Mouse (Mus musculus) neural tube, embryonic 14.5 days (tissue): ENCODE data around the gene Anxa5. TPM values are rescaled to one million over a fixed set of nuclear protein-coding genes. Genes with fewer than 3 reads are reported as not detected.

ENCODE experiments used
- ATAC-seq: fragments of 200-750 bp; cut with Nextera tagmentation; 2 replicates; pipeline ENCODE4 v1.8.0; 2017; ENCODE audit warnings: low read depth, mild to moderate bottlenecking, moderate TSS enrichment, moderate library complexity
- H3K27ac ChIP-seq: fragments of 300-500 bp; sonication (generic); 2 replicates; pipeline ENCODE4 v1.5.1; 2014; ENCODE audit warnings: low read depth, mild to moderate bottlenecking, control low read depth, low read length, moderate library complexity, mixed read lengths
- H3K27me3 ChIP-seq: fragments of 300-500 bp; sonication (generic); 2 replicates; pipeline ENCODE4 v1.6.1; 2014; ENCODE audit warnings: low read length; ENCODE audit not compliant: control insufficient read depth, insufficient read depth
- H3K36me3 ChIP-seq: fragments of 300-500 bp; sonication (generic); 2 replicates; pipeline ENCODE4 v1.6.1; 2014; ENCODE audit warnings: low read length, mixed read lengths; ENCODE audit not compliant: control insufficient read depth, insufficient read depth
- H3K4me1 ChIP-seq: fragments of 300-500 bp; sonication (generic); 2 replicates; pipeline ENCODE4 v1.6.1; 2014; ENCODE audit warnings: low read length; ENCODE audit not compliant: control insufficient read depth, insufficient read depth
- H3K4me2 ChIP-seq: fragments of 300-500 bp; sonication (generic); 2 replicates; pipeline ENCODE4 v1.6.1; 2014; ENCODE audit warnings: mild to moderate bottlenecking, low read depth, low read length, control low read depth
- H3K4me3 ChIP-seq: fragments of 300-500 bp; sonication (generic); 2 replicates; pipeline ENCODE4 v1.5.1; 2014; ENCODE audit warnings: low read depth, low read length, control low read depth, mixed read lengths
- H3K9ac ChIP-seq: fragments of 300-500 bp; sonication (generic); replicated peaks from 2 replicates; pipeline ENCODE4 v1.6.1; 2014; ENCODE audit warnings: low read depth, mild to moderate bottlenecking, control low read depth, low read length, mixed read lengths
- H3K9me3 ChIP-seq: fragments of 300-500 bp; sonication (generic); 2 replicates; pipeline ENCODE4 v1.6.1; 2016; ENCODE audit warnings: low read length; ENCODE audit not compliant: control insufficient read depth
- WGBS: fragments of 180-500 bp; shearing (Covaris S2); extraction: QIAGEN DNeasy Blood & Tissue Kit; methylation state at CpG from one replicate; pipeline ENCODE4 v1.1.7; 2014; 5-methylcytosine and 5-hydroxymethylcytosine counted together
- microRNA-seq: library from miRNA; unstranded; fragments of <30 nt; microRNA quantifications from one replicate; pipeline ENCODE4, GENCODE M21; 2016
- polyA plus RNA-seq: library from polyadenylated mRNA; unstranded; fragments of >200 nt; fragmentation: Nextera tagmentation; extraction: Ambion mirVana; gene quantifications from 2 replicates; pipeline ENCODE4 v1.2.1, GENCODE M21; 2014

Anxa5 gene
- polyA plus RNA-seq, 1 experiment from 2014 or later = 27.8 TPM

- Histone ChIP-seq H3K27me3 (no peaks in the 10 kb centered on the region), H3K36me3 (no peaks in the 10 kb centered on the region), H3K4me2 (no peak overlapping the region), H3K9ac (no peak overlapping the region), H3K4me1 (no peaks in the 10 kb centered on the region), H3K9me3 (no peaks in the 10 kb centered on the region), H3K27ac (no peak overlapping the region), H3K4me3 (no peak overlapping the region)
- WGBS = 59% methylated on average over 2 of the region's 2 CpGs
- no peak for ATAC-seq
Measured at GRCm38 (mm10) chr3:36401900-36402299, 73.8 kb downstream of the Anxa5 start.

- Histone ChIP-seq H3K36me3 (no peaks in the 10 kb centered on the region), H3K4me3 (no peak overlapping the region), H3K27me3 (no peaks in the 10 kb centered on the region), H3K27ac (no peak overlapping the region), H3K9ac (no peak overlapping the region), H3K9me3 (no peaks in the 10 kb centered on the region), H3K4me2 (no peak overlapping the region), H3K4me1 (no peaks in the 10 kb centered on the region)
- 85% methylated on average over 10 of the region's 10 CpGs for WGBS
- ATAC-seq = no peak; the same call in 1 of the 2 replicates
Measured at GRCm38 (mm10) chr3:36400657-36401056, 75.0 kb downstream of the Anxa5 start.

Small RNA genes lying within 50 kb of the gene (microRNA-seq; reads per million reads assigned to microRNA genes)
- not detected for gene Mir7009

Other genes with a start within 250 kb of the Anxa5 start
- 0.50 TPM in 1 of 2 replicates, not detected in the other for gene 1810062G17Rik, start within 50 bp of the Anxa5 start, polyA plus RNA-seq
- gene Gm11549, start 45.9 kb upstream of the Anxa5 start, polyA plus RNA-seq = 0.07 and 2.5 TPM in 2 replicates
- gene Exosc9, start 76.7 kb upstream of the Anxa5 start, polyA plus RNA-seq = 84.9 and 87.1 TPM in 2 replicates
- gene Ccna2, start 96.3 kb upstream of the Anxa5 start, polyA plus RNA-seq = 15.2 and 21.5 TPM in 2 replicates
- 20.3 and 22.1 TPM in 2 replicates for gene Bbs7, start 137.6 kb upstream of the Anxa5 start, polyA plus RNA-seq
- gene Trpc3, start 214.3 kb upstream of the Anxa5 start, polyA plus RNA-seq = 31.2 and 36.3 TPM in 2 replicates